Mouse (Mus musculus) ovary, postnatal 10 days (tissue): Measurements from ENCODE around the gene Apeh.
"Not testable (repeated sequence)": the region's sequence is repeated elsewhere in the genome, so short reads cannot be mapped to it uniquely, and the experiment has no call there.

Experiments used
- DNase-seq: peaks from one replicate; pipeline ENCODE4 v3.0.0; 2022; ENCODE audit warnings: low spot score

The Apeh gene

GRCm38 (mm10) chr9:108094184-108094941, at the start of gene Apeh:
TSS of gene Apeh (minus strand) at chr9:108094606.
- DNase-seq = peak; percentile 79

DNA sequence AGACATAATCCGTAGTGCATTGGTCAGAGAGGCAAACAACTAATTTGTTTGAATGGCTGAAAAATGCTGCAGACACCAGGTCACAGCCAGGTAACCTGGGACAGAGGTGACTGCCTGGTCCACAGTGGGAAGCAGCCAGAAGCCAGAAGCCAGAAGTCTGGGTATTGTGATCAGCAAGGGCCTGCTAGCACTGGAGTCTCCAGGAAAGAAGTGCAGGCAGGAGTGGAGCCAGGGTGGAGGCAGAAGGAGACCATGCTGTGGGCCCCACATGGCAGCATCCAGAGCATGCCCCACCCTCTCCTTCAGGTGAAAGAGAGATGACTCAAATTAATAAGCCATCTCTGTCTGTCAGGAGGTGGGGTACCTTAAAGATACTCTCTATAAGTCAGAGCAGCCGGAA, 49.1 kb upstream of the Apeh start:
- DNase-seq = no peak

DNA sequence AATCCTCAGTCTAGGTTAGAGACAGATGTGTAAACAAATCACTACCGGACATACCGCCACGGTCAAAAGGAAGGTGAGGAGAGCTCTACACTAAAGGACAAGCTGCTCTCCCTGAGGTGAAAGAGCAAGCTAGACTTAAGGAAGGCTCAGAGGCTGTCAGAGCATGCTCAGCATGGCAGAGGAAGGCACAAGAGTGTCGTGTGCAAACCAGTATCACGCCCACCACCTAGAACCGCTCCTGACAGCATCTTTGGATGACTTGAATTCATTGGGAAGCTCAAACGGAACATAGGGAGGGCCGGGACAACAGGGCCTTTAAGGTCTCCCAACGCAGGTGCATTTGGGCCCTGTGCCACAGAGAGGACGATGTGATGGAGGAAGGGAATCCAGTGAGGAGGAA, 47.0 kb upstream of the Apeh start:
- DNase-seq = no peak

DNA sequence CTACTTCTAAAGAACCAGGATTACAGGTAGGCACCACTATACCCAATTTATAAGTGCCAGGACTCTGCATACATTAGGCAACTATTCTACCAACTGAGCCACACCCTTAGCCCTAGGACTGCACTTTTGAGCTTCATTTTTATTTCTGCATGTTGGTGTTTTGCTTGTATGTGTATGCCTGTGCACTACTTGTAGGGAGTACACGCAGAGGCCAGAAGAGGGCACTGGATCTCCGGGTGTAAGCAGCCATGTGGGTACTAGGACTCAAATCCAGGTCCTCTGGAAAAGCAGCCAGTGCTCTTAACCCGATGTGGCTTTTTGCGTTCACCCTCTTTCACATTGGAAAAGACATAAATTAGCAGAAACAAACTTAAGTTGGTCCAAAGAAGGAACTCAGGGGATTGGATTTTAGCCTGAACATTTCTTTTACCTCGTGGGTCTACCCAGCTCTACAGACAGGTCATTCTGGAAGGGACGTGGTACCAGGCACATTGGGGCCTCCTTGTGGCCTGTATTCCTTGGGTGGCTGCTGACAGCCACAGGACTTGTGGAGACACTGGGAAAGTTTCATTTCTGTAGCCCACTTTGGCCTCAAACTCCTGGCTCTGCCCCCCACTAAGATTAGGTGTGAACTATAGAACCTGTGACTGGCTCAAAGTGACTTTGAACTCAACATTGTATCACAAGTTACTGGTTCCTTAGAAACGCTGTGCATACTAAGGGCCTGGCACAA, 45.7 kb upstream of the Apeh start:
- DNase-seq = no peak

GRCm38 (mm10) chr9:108139169-108139962, 45.0 kb upstream of the Apeh start:
- DNase-seq = no peak

DNA sequence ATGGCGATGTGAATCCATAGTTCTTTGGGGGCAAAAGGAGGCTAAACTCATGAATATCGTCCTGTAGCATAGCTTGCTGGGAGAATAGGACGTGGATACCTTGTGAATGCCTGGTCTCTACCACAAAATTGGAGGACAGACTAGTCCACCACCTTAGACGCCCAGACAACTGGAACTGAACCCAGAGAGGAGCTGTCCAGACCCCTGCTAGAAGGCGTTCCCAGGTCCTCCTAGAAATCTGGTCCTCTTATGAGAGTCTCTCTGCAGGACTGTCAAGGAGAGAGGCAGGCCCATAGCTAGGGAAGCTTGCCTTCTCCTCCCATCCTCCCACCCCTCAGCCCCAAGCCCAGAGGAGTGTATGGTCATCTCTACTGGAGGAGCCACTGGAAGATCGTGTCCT, 43.7 kb upstream of the Apeh start:
- no peak for DNase-seq

- DNase-seq = no peak
Measured at GRCm38 (mm10) chr9:108137523-108137922, 43.1 kb upstream of the Apeh start.

GRCm38 (mm10) chr9:108136930-108137462, 42.6 kb upstream of the Apeh start:
- no peak for DNase-seq

DNA sequence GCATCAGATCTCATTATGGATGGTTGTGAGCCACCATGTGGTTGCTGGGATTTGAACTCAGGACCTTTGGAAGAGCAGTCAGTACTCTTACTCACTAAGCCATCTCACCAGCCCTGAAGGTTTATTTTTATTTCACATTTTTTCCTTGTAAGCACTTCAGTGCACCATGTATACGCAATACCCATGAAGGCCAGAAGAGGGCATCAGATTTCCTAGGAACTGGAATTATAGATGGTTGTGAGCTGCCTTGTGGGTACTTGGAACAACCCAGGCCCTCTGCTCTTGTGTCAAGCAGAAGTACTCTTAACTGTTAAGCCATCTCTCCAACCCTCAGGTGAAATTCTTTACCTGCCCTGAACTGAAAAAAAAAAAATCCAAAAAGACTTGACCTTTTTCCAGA, 41.8 kb upstream of the Apeh start:
- no peak for DNase-seq

GRCm38 (mm10) chr9:108135679-108136078, 41.3 kb upstream of the Apeh start:
- DNase-seq = not testable (repeated sequence)

DNA sequence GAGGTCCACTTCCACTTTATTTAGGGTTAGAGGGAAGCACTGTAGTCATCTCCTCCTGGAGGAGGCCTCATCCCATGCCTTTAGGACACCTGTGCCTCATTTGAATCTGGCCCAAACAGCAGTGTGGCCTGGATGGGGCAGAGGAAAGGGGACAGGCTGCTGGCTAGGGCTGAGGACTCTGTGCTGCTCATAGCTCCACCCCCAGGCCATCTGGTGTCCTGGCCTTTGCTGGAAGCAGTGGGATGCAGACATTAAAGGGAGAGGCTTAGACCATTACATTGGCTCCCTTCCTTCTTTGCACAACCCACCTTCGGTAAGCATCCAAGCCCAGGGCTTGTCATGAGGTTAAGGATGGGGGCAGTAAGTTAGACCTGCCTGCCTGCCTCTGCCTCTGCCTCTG, 39.1 kb upstream of the Apeh start:
- DNase-seq = no peak

GRCm38 (mm10) chr9:108132373-108132772, 38.0 kb upstream of the Apeh start:
- DNase-seq = no peak

- DNase-seq = no peak
Measured at GRCm38 (mm10) chr9:108131502-108131901, 37.1 kb upstream of the Apeh start.

DNA sequence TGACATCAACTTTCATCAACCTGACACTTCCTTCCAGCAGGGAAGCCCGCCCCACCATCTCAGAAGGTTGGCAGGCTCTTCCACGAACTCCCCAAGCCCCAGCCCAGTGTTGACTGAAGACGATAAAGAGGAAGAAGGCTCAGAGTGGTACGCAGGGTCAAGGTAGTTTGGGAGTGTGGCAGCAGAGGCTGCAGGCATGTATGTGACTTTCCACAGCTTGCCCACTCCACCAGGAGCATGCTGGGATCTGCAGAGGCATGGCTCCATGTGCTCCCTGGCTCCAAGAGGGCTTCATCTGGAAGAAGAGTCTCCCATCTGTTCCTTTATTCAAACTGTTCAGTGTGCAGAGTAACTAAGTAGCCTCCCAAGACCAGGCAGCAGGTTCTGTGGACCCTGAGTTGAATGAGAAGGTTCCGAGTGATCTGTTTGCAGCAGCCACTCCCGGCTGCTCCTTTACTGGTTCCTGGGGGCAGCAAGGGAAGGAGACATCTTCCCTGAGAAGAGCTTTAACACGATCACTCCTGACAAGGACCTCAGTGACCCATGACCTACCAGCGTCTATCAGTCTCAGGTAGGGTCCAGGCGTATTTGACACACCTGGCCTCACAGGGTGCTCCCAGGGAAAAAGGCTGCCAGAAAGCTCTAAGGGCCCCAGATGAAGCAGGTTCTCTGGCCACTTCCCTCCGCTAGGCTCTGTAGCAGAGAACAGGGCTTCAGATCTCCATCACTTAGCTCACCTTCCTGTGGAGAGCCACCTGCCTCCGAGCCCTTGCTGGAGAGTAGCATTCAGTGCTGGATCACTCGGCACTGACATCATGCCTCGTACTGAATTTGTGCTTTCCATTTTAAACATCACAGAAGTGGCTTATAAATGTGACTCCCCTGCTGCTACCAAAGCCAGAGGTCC, 34.9 kb upstream of the Apeh start:
- no peak for DNase-seq

DNA sequence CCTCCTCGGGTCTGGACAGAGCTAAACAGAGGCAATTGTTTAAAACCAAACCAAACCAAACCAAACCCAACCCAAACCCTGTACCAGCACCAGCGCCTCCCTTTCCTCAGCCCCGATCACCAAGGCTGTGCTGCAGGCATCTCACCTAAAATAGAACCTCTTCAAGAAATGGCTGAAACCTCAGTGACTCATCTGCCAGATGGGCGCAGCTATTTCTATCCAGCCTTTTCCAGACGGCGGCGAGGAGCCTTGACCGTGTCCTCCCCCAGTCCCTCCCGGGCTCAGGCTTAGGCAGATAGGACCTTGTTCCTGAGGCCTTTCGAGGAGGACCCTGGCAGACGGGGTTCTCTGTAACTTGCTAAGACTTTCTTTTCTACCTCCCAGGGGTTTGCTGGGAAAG, 33.8 kb upstream of the Apeh start:
- DNase-seq = no peak

DNA sequence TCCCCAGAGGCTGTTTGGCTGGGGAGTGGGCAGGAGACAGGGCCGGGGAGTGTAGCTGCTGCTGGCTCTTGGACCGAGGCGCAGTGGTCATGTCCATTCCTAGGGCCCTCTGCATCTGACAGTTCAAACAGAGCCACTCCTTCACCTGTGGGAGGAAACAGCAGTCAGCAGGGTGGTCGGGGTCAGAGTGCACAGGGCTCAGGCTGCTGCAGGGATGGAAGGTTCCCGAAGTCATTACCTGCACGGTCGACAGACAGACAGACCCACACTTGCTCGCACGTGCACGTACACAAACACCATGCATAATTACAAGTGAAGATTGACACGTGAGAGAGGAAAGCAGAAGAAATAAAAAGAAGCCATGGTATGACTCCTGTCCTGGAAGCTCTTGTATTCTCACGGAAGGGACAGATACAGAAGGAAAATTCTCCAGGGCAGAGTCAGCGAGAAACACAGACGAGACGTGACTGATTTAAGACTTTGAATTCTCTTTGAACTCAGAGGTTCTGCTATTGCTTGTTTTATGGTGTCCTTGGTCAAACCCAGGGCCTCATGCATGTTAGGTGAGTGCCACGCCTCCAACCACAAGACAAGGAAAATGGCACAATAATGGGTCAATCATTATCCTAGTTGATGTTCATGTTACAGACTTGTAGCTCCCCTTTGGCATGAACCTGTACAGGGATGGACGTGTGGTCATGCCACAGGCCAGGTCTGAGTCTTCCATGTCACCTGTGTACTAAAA, 32.2 kb upstream of the Apeh start:
- DNase-seq = no peak

DNA sequence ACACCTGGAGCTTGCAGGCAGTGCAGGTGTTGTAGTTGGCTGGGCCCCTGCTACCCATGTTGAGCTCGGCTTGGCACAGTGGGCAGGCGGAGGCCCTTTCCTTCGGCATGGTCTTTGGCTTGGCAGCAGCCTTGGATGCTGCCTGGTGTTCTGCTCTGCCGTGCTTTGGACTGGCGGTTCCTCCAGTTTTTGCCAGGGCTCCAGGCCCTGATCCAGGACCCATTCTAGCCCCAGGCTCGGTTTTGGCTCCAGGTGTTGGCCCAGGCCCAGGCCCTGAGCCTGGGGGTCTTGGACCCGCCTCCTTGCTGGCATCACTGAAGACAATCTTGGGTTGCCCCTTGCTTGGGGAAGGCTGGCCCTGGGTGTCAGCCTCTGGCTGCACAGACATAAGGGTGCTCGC, 31.3 kb upstream of the Apeh start:
- no peak for DNase-seq

DNA sequence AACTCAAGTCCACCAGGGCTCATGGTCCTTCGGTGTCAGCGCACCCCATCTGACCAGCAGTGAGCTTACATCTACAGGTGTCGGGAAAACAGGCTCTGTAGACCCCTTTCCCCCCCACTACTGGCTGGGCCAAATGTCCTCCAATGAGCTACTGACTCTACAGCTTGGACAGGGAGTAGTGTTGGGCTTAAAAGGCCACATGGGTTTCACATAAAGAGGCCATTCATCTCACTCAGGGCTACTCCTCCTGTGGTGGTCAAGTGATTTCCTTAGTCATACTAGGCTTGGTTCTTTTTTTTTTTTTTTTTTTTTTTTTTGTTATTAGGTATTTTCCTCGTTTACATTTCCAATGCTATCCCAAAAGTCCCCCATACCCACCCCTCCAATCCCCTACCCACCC, 29.5 kb upstream of the Apeh start:
- no peak for DNase-seq

DNA sequence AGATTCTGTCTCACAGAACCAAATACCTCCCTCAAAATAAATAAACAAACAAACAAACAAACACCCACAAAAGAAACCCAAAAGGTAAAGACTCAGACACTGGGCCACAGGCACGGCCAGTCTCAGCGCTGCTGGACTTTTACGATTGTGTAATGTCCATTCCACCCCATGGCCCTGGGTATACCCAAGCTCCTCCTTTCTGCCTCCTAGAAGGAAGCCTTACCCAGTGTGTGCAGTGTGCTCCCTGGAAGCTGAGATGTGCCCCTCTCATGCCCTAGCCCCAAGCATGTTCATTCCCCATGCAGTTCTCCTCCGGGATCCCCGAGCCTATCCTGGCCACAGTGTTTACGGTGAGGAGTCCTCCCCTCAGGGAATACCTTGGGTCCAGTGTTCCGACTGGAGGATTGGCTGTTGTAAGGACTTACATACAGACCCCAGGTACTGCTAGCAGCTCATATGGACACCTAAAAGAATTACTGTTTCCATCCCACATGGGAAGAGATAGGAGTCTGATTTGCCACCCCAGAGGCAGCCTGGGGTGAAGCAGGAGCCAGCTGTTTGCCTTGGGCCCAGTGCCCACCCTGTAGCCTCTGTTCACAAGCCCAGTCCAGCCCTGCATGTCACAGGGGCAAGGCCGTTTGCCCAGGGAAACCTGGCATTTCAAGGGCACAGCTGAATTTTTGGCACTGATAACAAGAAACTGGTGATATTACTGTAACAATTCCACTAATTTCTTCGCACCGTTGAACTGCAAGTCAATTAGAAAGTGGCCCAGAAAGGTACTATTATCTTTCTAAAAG, 27.0 kb upstream of the Apeh start:
- no peak for DNase-seq

- no peak for DNase-seq
Measured at GRCm38 (mm10) chr9:108120671-108121070, 26.3 kb upstream of the Apeh start.
